Mouse (Mus musculus) liver, adult 2 months (tissue): ENCODE measurements around the gene Nek6.

Source experiments
- CTCF ChIP-seq: fragments of 200-500 bp; IDR thresholded peaks from 2 replicates; pipeline ENCODE4 v1.5.1; 2011; ENCODE audit warnings: low read depth, low read length, control low read depth
- POLR2A ChIP-seq: fragments of 200-500 bp; IDR thresholded peaks from 2 replicates; pipeline ENCODE4 v1.6.1; 2011; ENCODE audit warnings: low read length, control low read depth; ENCODE audit not compliant: insufficient read depth; ENCODE audit errors: extremely low read depth

GRCm38 (mm10) chr2:38616956-38617872, 105.8 kb downstream of the Nek6 start:
- no peak for TF ChIP-seq CTCF
- no peak for TF ChIP-seq POLR2A
